Mouse (Mus musculus): ENCODE results near the gene Itgb4.
A peak's percentile ranks its signal among the peaks of the same experiment; 100 is the strongest.

The Itgb4 gene

GRCm38 (mm10) chr11:116023771-116024355 lies 49.4 kb downstream of the Itgb4 start:
- peak; percentile 87 for DNase-seq (ENCODE audit: low read depth, low spot score)

GRCm38 (mm10) chr11:116024356-116024808 lies 49.9 kb downstream of the Itgb4 start:
- peak; percentile 99 for DNase-seq (ENCODE audit: low read depth, low spot score)

More at GRCm38 (mm10) chr11:116023771-116024355, 49.4 kb downstream of the Itgb4 start:
- Histone ChIP-seq H3K27me3 (ENCODE audit: control insufficient read depth, insufficient read depth, low read length, poor library complexity, severe bottlenecking) (no peaks in the 10 kb centered on the region), H3K36me3 (ENCODE audit: control insufficient read depth, insufficient read depth, low read length, poor library complexity, severe bottlenecking) (peaks cover 16% of the 10 kb centered on the region)

GRCm38 (mm10) chr11:116025056-116025845 lies 50.7 kb downstream of the Itgb4 start:
- no peak for DNase-seq (ENCODE audit: low read depth, low spot score)

More at GRCm38 (mm10) chr11:116024356-116024808, 49.9 kb downstream of the Itgb4 start:
- Histone ChIP-seq H3K36me3 (ENCODE audit: control insufficient read depth, insufficient read depth, low read length, poor library complexity, severe bottlenecking) (peaks cover 16% of the 10 kb centered on the region), H3K27me3 (ENCODE audit: control insufficient read depth, insufficient read depth, low read length, poor library complexity, severe bottlenecking) (no peaks in the 10 kb centered on the region)

GRCm38 (mm10) chr11:116027756-116028155 lies 53.2 kb downstream of the Itgb4 start, which contains the start of gene H3f3b:
Gene H3f3b, minus strand, starts transcription at chr11:116027962.
- DNase-seq (ENCODE audit: low read depth, low spot score): no peak
- Histone ChIP-seq H3K36me3 (ENCODE audit: control insufficient read depth, insufficient read depth, low read length, poor library complexity, severe bottlenecking) (peaks cover 8% of the 10 kb centered on the region), H3K27me3 (ENCODE audit: control insufficient read depth, insufficient read depth, low read length, poor library complexity, severe bottlenecking) (no peaks in the 10 kb centered on the region)

More at GRCm38 (mm10) chr11:116025056-116025845, 50.7 kb downstream of the Itgb4 start:
- Histone ChIP-seq H3K36me3 (ENCODE audit: control insufficient read depth, insufficient read depth, low read length, poor library complexity, severe bottlenecking) (peaks cover 16% of the 10 kb centered on the region), H3K27me3 (ENCODE audit: control insufficient read depth, insufficient read depth, low read length, poor library complexity, severe bottlenecking) (no peaks in the 10 kb centered on the region)

GRCm38 (mm10) chr11:116028177-116028865 lies 53.8 kb downstream of the Itgb4 start:
- no peak for DNase-seq (ENCODE audit: low read depth, low spot score)
- Histone ChIP-seq H3K36me3 (ENCODE audit: control insufficient read depth, insufficient read depth, low read length, poor library complexity, severe bottlenecking) (peaks cover 6% of the 10 kb centered on the region), H3K27me3 (ENCODE audit: control insufficient read depth, insufficient read depth, low read length, poor library complexity, severe bottlenecking) (no peaks in the 10 kb centered on the region)

GRCm38 (mm10) chr11:116029086-116029865 lies 54.8 kb downstream of the Itgb4 start:
- H3K36me3 ChIP-seq (ENCODE audit: control insufficient read depth, insufficient read depth, low read length, poor library complexity, severe bottlenecking): no peaks in the 10 kb centered on the region
- DNase-seq (ENCODE audit: low read depth, low spot score): no peak

GRCm38 (mm10) chr11:116030088-116030897 lies 55.8 kb downstream of the Itgb4 start, which contains the start of gene Unk:
Gene Unk, plus strand, starts transcription at chr11:116030322.
- Histone ChIP-seq H3K27me3 (ENCODE audit: control insufficient read depth, insufficient read depth, low read length, poor library complexity, severe bottlenecking) (no peaks in the 10 kb centered on the region), H3K36me3 (ENCODE audit: control insufficient read depth, insufficient read depth, low read length, poor library complexity, severe bottlenecking) (no peaks in the 10 kb centered on the region)
- peak; percentile 98 for DNase-seq (ENCODE audit: low read depth, low spot score)

More at GRCm38 (mm10) chr11:116029086-116029865, 54.8 kb downstream of the Itgb4 start:
- no peaks in the 10 kb centered on the region for H3K27me3 ChIP-seq (ENCODE audit: control insufficient read depth, insufficient read depth, low read length, poor library complexity, severe bottlenecking)

GRCm38 (mm10) chr11:116030898-116031845 lies 56.7 kb downstream of the Itgb4 start:
- no peaks in the 10 kb centered on the region for H3K36me3 ChIP-seq (ENCODE audit: control insufficient read depth, insufficient read depth, low read length, poor library complexity, severe bottlenecking)
- no peaks in the 10 kb centered on the region for H3K27me3 ChIP-seq (ENCODE audit: control insufficient read depth, insufficient read depth, low read length, poor library complexity, severe bottlenecking)
- DNase-seq (ENCODE audit: low read depth, low spot score): peak; percentile 77

- Histone ChIP-seq H3K36me3 (ENCODE audit: control insufficient read depth, insufficient read depth, low read length, poor library complexity, severe bottlenecking) (no peaks in the 10 kb centered on the region; the same call in 1 of the 2 replicates), H3K27me3 (ENCODE audit: control insufficient read depth, insufficient read depth, low read length, poor library complexity, severe bottlenecking) (no peaks in the 10 kb centered on the region)
These were observed 60.1 kb downstream of the Itgb4 start for GRCm38 (mm10) chr11:116034584-116034983.

GRCm38 (mm10) chr11:116036671-116037070 lies 62.2 kb downstream of the Itgb4 start:
- Histone ChIP-seq H3K36me3 (ENCODE audit: control insufficient read depth, insufficient read depth, low read length, poor library complexity, severe bottlenecking) (no peaks in the 10 kb centered on the region; the same call in 1 of the 2 replicates), H3K27me3 (ENCODE audit: control insufficient read depth, insufficient read depth, low read length, poor library complexity, severe bottlenecking) (no peaks in the 10 kb centered on the region)
- no peak for DNase-seq (ENCODE audit: low read depth, low spot score)

More at GRCm38 (mm10) chr11:116034584-116034983, 60.1 kb downstream of the Itgb4 start:
- DNase-seq (ENCODE audit: low read depth, low spot score): no peak

GRCm38 (mm10) chr11:116037826-116038225 lies 63.3 kb downstream of the Itgb4 start:
- no peaks in the 10 kb centered on the region; the same call in 1 of the 2 replicates for H3K36me3 ChIP-seq (ENCODE audit: control insufficient read depth, insufficient read depth, low read length, poor library complexity, severe bottlenecking)
- no peak for DNase-seq (ENCODE audit: low read depth, low spot score)

GRCm38 (mm10) chr11:116040593-116040992 lies 66.1 kb downstream of the Itgb4 start:
- no peaks in the 10 kb centered on the region; the same call in 1 of the 2 replicates for H3K36me3 ChIP-seq (ENCODE audit: control insufficient read depth, insufficient read depth, low read length, poor library complexity, severe bottlenecking)
- H3K27me3 ChIP-seq (ENCODE audit: control insufficient read depth, insufficient read depth, low read length, poor library complexity, severe bottlenecking): no peaks in the 10 kb centered on the region
- DNase-seq (ENCODE audit: low read depth, low spot score): no peak

More at GRCm38 (mm10) chr11:116037826-116038225, 63.3 kb downstream of the Itgb4 start:
- H3K27me3 ChIP-seq (ENCODE audit: control insufficient read depth, insufficient read depth, low read length, poor library complexity, severe bottlenecking): no peaks in the 10 kb centered on the region
